ENCODE assay signal across 13 mouse cellular contexts in the genomic region with DNA sequence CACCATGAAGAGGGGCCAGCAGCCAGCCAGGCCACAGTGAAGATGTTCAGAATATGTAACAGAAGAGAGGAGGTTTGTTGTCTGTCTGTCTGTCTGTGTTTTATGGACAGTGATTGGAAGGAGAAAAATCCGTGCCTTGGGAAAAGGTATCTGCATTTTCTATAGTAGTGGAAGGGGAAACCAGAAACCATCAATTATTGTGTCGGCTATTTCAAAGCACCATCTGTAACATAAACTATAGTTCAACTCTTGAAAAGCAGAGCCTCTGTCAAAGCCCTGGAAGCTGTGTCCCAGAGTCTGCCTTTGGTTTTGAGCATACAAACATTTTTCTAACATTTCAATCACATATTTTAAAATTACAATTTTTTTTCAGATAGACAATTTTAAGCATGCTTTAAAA. TPM values are rescaled to one million over a fixed set of nuclear protein-coding genes. Genes with fewer than 3 reads are reported as not detected.
DNase-seq lines count a peak whose midpoint lies in the region; ATAC-seq and TF ChIP-seq lines count a peak whose summit lies in the region.
"Had no signal": no experiment of that assay in that cellular context is flagged by ENCODE, and none has a peak within 500 bp of the region (broad histone marks: within the 10 kb centered on the region; RNA-seq: fewer than 3 reads in every experiment).

No protein-coding gene starts in this region.

- H3K9me3 ChIP-seq in heart, embryonic 13.5 days = no peaks in the 10 kb centered on the region
- no peaks in the 10 kb centered on the region for H3K9me3 ChIP-seq in lung, postnatal 0 days (ENCODE audit: low read length)
- H3K9me3 ChIP-seq in heart, postnatal 0 days (replicated peaks; ENCODE audit: control insufficient read depth, low read length) = no peaks in the 10 kb centered on the region
- H3K9me3 ChIP-seq: liver, embryonic 15.5 days had no signal

- no peak for DNase-seq in heart, postnatal 25 days (ENCODE audit: low spot score)
- DNase-seq in lung, postnatal 0 days (ENCODE audit: low spot score) = no peak
- no peak for DNase-seq in lung, postnatal 14 days
- no peak for DNase-seq in heart, postnatal 0 days (ENCODE audit: low spot score)
- DNase-seq in urinary bladder, adult 18-20 months (ENCODE audit: low spot score in 2 of 2) = no peak
- DNase-seq in frontal cortex, postnatal 25 days (ENCODE audit: low spot score in 2 of 2) = no peak
- DNase-seq: cerebellum, adult 18-20 months; forebrain, postnatal 0 days; kidney, postnatal 4 days had no signal

- no peak for TF ChIP-seq EP300 in lung, postnatal 0 days (IDR thresholded peaks at IDR 0.05)
- TF ChIP-seq EP300 in heart, postnatal 0 days (IDR thresholded peaks at IDR 0.05; ENCODE audit: low read depth) = no peak

- intact Hi-C loops in heart, postnatal 25 days (cut with DNase I) = loop anchor here (5.0 kb wide), 1 partner anchor 129 kb away; no protein-coding TSS in a partner anchor

- H3K27me3 ChIP-seq in heart, embryonic 13.5 days (replicated peaks) = no peaks in the 10 kb centered on the region
- H3K27me3 ChIP-seq in lung, postnatal 0 days (replicated peaks; ENCODE audit: insufficient read depth, low read length) = no peaks in the 10 kb centered on the region
- H3K27me3 ChIP-seq in heart, postnatal 0 days (ENCODE audit: control insufficient read depth, insufficient read depth, low read length) = no peaks in the 10 kb centered on the region
- H3K27me3 ChIP-seq in small intestine, adult 2 months (ENCODE audit: control insufficient read depth, insufficient read depth, low read length) = no peaks in the 10 kb centered on the region

- ATAC-seq in heart, embryonic 13.5 days (ENCODE audit: extremely low read depth, insufficient number of reproducible peaks, low FRiP score, low TSS enrichment) = no peak
- ATAC-seq in lung, postnatal 0 days = no peak
- no peak for ATAC-seq in heart, postnatal 0 days (ENCODE audit: insufficient read depth, low read depth)
- ATAC-seq: CD4-positive, CD25-positive, alpha-beta regulatory T cell, adult 4 months; forebrain, postnatal 0 days had no signal

- peak overlapping the region; percentile 51 for H3K4me3 ChIP-seq in heart, embryonic 13.5 days
- peak overlapping the region; percentile 10 for H3K4me3 ChIP-seq in lung, postnatal 0 days (ENCODE audit: low read depth, low read length)
- peak overlapping the region; percentile 41 for H3K4me3 ChIP-seq in heart, postnatal 0 days (ENCODE audit: low read depth, low read length)
- no peak overlapping the region for H3K4me3 ChIP-seq in small intestine, adult 2 months (ENCODE audit: low read depth, low read length)

- H3K4me2 ChIP-seq in heart, embryonic 13.5 days = peak overlapping the region; percentile 85
- H3K4me2 ChIP-seq in lung, postnatal 0 days (replicated peaks; ENCODE audit: low read depth, low read length) = peak overlapping the region; percentile 29
- peak overlapping the region; percentile 79 for H3K4me2 ChIP-seq in heart, postnatal 0 days (ENCODE audit: low read depth, low read length)

- no peak for TF ChIP-seq CTCF in lung, postnatal 0 days (IDR thresholded peaks at IDR 0.05)
- no peak for TF ChIP-seq CTCF in heart, postnatal 0 days (IDR thresholded peaks at IDR 0.05; ENCODE audit: low read depth)
- no peak for TF ChIP-seq CTCF in small intestine, adult 2 months (IDR thresholded peaks at IDR 0.05; ENCODE audit: extremely low read depth, insufficient read length, insufficient replicate concordance, low read depth, low read length)

- TF ChIP-seq POLR2A in small intestine, adult 2 months (IDR thresholded peaks at IDR 0.05; ENCODE audit: low read depth, low read length) = no peak

- H3K27ac ChIP-seq in heart, embryonic 13.5 days (replicated peaks) = peak overlapping the region; percentile 48; the same call in 1 of the 2 replicates
- no peak overlapping the region for H3K27ac ChIP-seq in lung, postnatal 0 days (ENCODE audit: low read length)
- H3K27ac ChIP-seq in heart, postnatal 0 days (ENCODE audit: low read depth) = no peak overlapping the region
- H3K27ac ChIP-seq in small intestine, adult 2 months (ENCODE audit: insufficient read depth, low read depth, low read length) = peak overlapping the region; percentile 32
- H3K27ac ChIP-seq: liver, embryonic 15.5 days had no signal

- H3K4me1 ChIP-seq in heart, embryonic 13.5 days = peaks cover 60% of the 10 kb centered on the region
- H3K4me1 ChIP-seq in lung, postnatal 0 days (ENCODE audit: insufficient read depth, low read depth, low read length) = peaks cover 11% of the 10 kb centered on the region; the same call in 1 of the 2 replicates
- peaks cover 35% of the 10 kb centered on the region for H3K4me1 ChIP-seq in heart, postnatal 0 days (ENCODE audit: control insufficient read depth, insufficient read depth)
- H3K4me1 ChIP-seq in small intestine, adult 2 months (ENCODE audit: control insufficient read depth, insufficient read depth, insufficient read length, low read length) = peaks cover 11% of the 10 kb centered on the region

- H3K36me3 ChIP-seq in heart, embryonic 13.5 days = peaks cover 20% of the 10 kb centered on the region
- no peaks in the 10 kb centered on the region for H3K36me3 ChIP-seq in lung, postnatal 0 days (ENCODE audit: insufficient read depth, low read length)
- 0 out of 2 replicates have a peak, but pooled peaks cover 7% of the 10 kb centered on the region for H3K36me3 ChIP-seq in heart, postnatal 0 days (replicated peaks; ENCODE audit: control insufficient read depth, insufficient read depth, low read length)
- peaks cover 1% of the 10 kb centered on the region; the same call in 1 of the 2 replicates for H3K36me3 ChIP-seq in small intestine, adult 2 months (ENCODE audit: control insufficient read depth, insufficient read depth, low read length)
- H3K36me3 ChIP-seq: liver, embryonic 15.5 days had no signal

- 43% methylated on average over 2 of the region's 2 CpGs for WGBS in heart, embryonic 13.5 days
- 34% methylated on average over 2 of the region's 2 CpGs for WGBS in lung, postnatal 0 days
- WGBS in heart, postnatal 0 days = 39% methylated on average over 2 of the region's 2 CpGs
- 12% methylated on average over 2 of the region's 2 CpGs for WGBS in small intestine, adult 2 months

- peak overlapping the region; percentile 79 for H3K9ac ChIP-seq in heart, embryonic 13.5 days
- H3K9ac ChIP-seq in lung, postnatal 0 days (replicated peaks; ENCODE audit: low read depth) = peak overlapping the region; percentile 19; the same call in 1 of the 2 replicates
- H3K9ac ChIP-seq in heart, postnatal 0 days (replicated peaks; ENCODE audit: low read depth, low read length) = peak overlapping the region; percentile 48; the same call in 1 of the 2 replicates
- H3K9ac ChIP-seq: forebrain, postnatal 0 days; liver, embryonic 15.5 days had no signal

RNA-seq across cellular contexts. Expression of a gene that starts 55.8 kb away (rescaled TPM):
- polyA plus RNA-seq in heart, embryonic 13.5 days (2015; fragmentation: Nextera tagmentation; extraction: Ambion mirVana) = 32.2 and 33.9 TPM in 2 replicates
- total RNA-seq in heart, postnatal 25 days (2021) = 10 to 100 TPM; 82.9 to 84.0 TPM
- 23.1 and 27.3 TPM in 2 replicates for polyA plus RNA-seq in lung, postnatal 0 days (2015; fragmentation: Nextera tagmentation; extraction: Ambion mirVana)
- total RNA-seq in heart, postnatal 0 days (2014; rRNA removed; ENCODE audit: low replicate concordance) = 7.0 and 17.0 TPM in 2 replicates
- polyA plus RNA-seq in heart, postnatal 0 days (2015; fragmentation: Nextera tagmentation; extraction: Ambion mirVana) = 50.3 and 56.6 TPM in 2 replicates
- 1.7 and 2.6 TPM in 2 replicates for polyA plus RNA-seq in small intestine, adult 2 months (2012; rRNA removed)

Comparison
In these comparisons a context has a peak if more than half of its experiments do, and no peak if none do; other contexts are left out.
1. H3K27ac ChIP-seq: peak in heart, embryonic 13.5 days (single experiment) and small intestine, adult 2 months (single experiment); none in lung, postnatal 0 days (single experiment) and heart, postnatal 0 days (single experiment).
2. H3K4me2 ChIP-seq: peak in every context shown above with its lines; median percentile 85 in heart, embryonic 13.5 days; 79 in heart, postnatal 0 days; 29 in lung, postnatal 0 days.
3. H3K9ac ChIP-seq: peak in every context shown above with its lines; median percentile 79 in heart, embryonic 13.5 days; 48 in heart, postnatal 0 days; 19 in lung, postnatal 0 days.